Mouse (Mus musculus) kidney, embryonic 14.5 days (tissue): ENCODE results near the gene Kcnk10. TPM values are rescaled to one million over a fixed set of nuclear protein-coding genes. Genes with fewer than 3 reads are reported as not detected.

Source experiments
- ATAC-seq: fragments of 200-750 bp; cut with Nextera tagmentation; 2 replicates; pipeline ENCODE4 v1.8.0; 2017; ENCODE audit warnings: moderate number of reproducible peaks, mild to moderate bottlenecking, moderate TSS enrichment, moderate library complexity; ENCODE audit not compliant: low FRiP score, low TSS enrichment
- H3K27ac ChIP-seq: fragments of 300-500 bp; sonication (generic); 2 replicates; pipeline ENCODE4 v1.5.1; 2014; ENCODE audit warnings: low read depth, mild to moderate bottlenecking, low read length, moderate library complexity, mixed read lengths
- H3K27me3 ChIP-seq: fragments of 300-500 bp; sonication (generic); 2 replicates; pipeline ENCODE4 v1.6.1; 2014; ENCODE audit warnings: mild to moderate bottlenecking, low read length; ENCODE audit not compliant: control insufficient read depth, insufficient read depth
- H3K36me3 ChIP-seq: fragments of 300-500 bp; sonication (generic); 2 replicates; pipeline ENCODE4 v1.6.1; 2014; ENCODE audit warnings: low read length, mixed read lengths; ENCODE audit not compliant: control insufficient read depth, insufficient read depth
- H3K4me1 ChIP-seq: fragments of 300-500 bp; sonication (generic); 2 replicates; pipeline ENCODE4 v1.6.1; 2014; ENCODE audit warnings: low read length, mixed read lengths; ENCODE audit not compliant: control insufficient read depth, insufficient read depth
- H3K4me2 ChIP-seq: fragments of 300-500 bp; sonication (generic); replicated peaks from 2 replicates; pipeline ENCODE4 v1.6.1; 2014; ENCODE audit warnings: low read depth, mild to moderate bottlenecking, low read length
- H3K4me3 ChIP-seq: fragments of 300-500 bp; sonication (generic); 2 replicates; pipeline ENCODE4 v1.5.1; 2014; ENCODE audit warnings: mild to moderate bottlenecking, low read length
- H3K9ac ChIP-seq: fragments of 300-500 bp; sonication (generic); 2 replicates; pipeline ENCODE4 v1.6.1; 2014; ENCODE audit warnings: low read depth, mild to moderate bottlenecking, low read length, moderate library complexity
- H3K9me3 ChIP-seq: fragments of 300-500 bp; sonication (generic); 2 replicates; pipeline ENCODE4 v1.6.1; 2016; ENCODE audit warnings: low read length; ENCODE audit not compliant: control insufficient read depth
- whole genome bisulfite sequencing: fragments of 180-500 bp; shearing (Covaris S2); extraction: QIAGEN DNeasy Blood & Tissue Kit; methylation state at CpG from one replicate; pipeline ENCODE4 v1.1.7; 2014; 5-methylcytosine and 5-hydroxymethylcytosine counted together
- polyA plus RNA-seq: library from polyadenylated mRNA; unstranded; fragments of >200 nt; fragmentation: Nextera tagmentation; extraction: Ambion mirVana; gene quantifications from 2 replicates; pipeline ENCODE4 v1.2.1, GENCODE M21; 2014

The Kcnk10 gene
- polyA plus RNA-seq, 1 experiment from 2014 or later: 1.8 TPM

DNA sequence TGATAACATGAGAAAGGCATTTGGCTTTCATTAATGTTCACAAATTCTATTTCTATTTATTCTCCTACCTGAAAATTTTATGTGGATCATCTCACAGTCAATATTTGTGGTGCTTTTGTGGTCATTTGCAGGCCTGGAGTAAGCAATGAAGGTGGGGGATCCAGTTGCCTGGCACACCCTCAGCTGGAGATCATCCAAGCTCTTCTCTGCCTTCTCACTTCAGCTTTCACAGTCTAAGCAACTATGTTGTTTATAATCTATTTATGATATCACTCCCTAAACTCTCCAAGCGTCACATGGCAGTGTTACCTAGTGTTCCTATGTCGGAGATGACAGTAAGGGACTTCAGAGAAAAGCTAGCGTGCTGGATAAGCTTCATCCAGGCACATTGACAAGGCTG lies 18.1 kb downstream of the Kcnk10 start:
- WGBS: 90% methylated on average over 3 of the region's 3 CpGs
- Histone ChIP-seq H3K4me3 (no peak overlapping the region), H3K9me3 (no peaks in the 10 kb centered on the region), H3K36me3 (no peaks in the 10 kb centered on the region), H3K9ac (no peak overlapping the region), H3K4me1 (no peaks in the 10 kb centered on the region), H3K27me3 (no peaks in the 10 kb centered on the region), H3K27ac (no peak overlapping the region), H3K4me2 (no peak overlapping the region)
- ATAC-seq: no peak

- H3K4me1 ChIP-seq: no peaks in the 10 kb centered on the region
- no peaks in the 10 kb centered on the region for H3K9me3 ChIP-seq
- H3K9ac ChIP-seq: no peak overlapping the region
- no peak overlapping the region for H3K27ac ChIP-seq
- no peaks in the 10 kb centered on the region for H3K36me3 ChIP-seq
- H3K4me2 ChIP-seq: no peak overlapping the region
- ATAC-seq: no peak
- 86% methylated on average over 7 of the region's 7 CpGs for WGBS
- no peaks in the 10 kb centered on the region for H3K27me3 ChIP-seq
- H3K4me3 ChIP-seq: no peak overlapping the region
Measured at GRCm38 (mm10) chr12:98557013-98557677, 21.0 kb downstream of the Kcnk10 start.

- no peak overlapping the region for H3K4me2 ChIP-seq
- no peak overlapping the region for H3K27ac ChIP-seq
- H3K4me1 ChIP-seq: no peaks in the 10 kb centered on the region
- ATAC-seq: no peak
- no peaks in the 10 kb centered on the region for H3K9me3 ChIP-seq
- no peak overlapping the region for H3K4me3 ChIP-seq
- WGBS: 94% methylated on average over 6 of the region's 6 CpGs
- no peaks in the 10 kb centered on the region for H3K27me3 ChIP-seq
- no peaks in the 10 kb centered on the region for H3K36me3 ChIP-seq
- H3K9ac ChIP-seq: no peak overlapping the region
Measured at GRCm38 (mm10) chr12:98549981-98550380, 28.1 kb downstream of the Kcnk10 start.

GRCm38 (mm10) chr12:98548141-98548540 lies 30.0 kb downstream of the Kcnk10 start:
- H3K4me3 ChIP-seq: no peak overlapping the region
- no peaks in the 10 kb centered on the region for H3K9me3 ChIP-seq
- 80% methylated on average over 9 of the region's 9 CpGs for WGBS
- no peak overlapping the region for H3K4me2 ChIP-seq
- no peak for ATAC-seq
- no peaks in the 10 kb centered on the region for H3K4me1 ChIP-seq
- no peak overlapping the region for H3K9ac ChIP-seq
- H3K27ac ChIP-seq: no peak overlapping the region
- no peaks in the 10 kb centered on the region for H3K27me3 ChIP-seq
- H3K36me3 ChIP-seq: no peaks in the 10 kb centered on the region

GRCm38 (mm10) chr12:98545875-98546274 lies 32.2 kb downstream of the Kcnk10 start:
- no peaks in the 10 kb centered on the region for H3K36me3 ChIP-seq
- H3K4me2 ChIP-seq: no peak overlapping the region
- 83% methylated on average over 2 of the region's 2 CpGs for WGBS
- no peak overlapping the region for H3K27ac ChIP-seq
- H3K9me3 ChIP-seq: no peaks in the 10 kb centered on the region
- H3K4me3 ChIP-seq: no peak overlapping the region
- ATAC-seq: no peak
- H3K27me3 ChIP-seq: no peaks in the 10 kb centered on the region
- H3K4me1 ChIP-seq: no peaks in the 10 kb centered on the region
- no peak overlapping the region for H3K9ac ChIP-seq

- no peak overlapping the region for H3K9ac ChIP-seq
- H3K4me1 ChIP-seq: no peaks in the 10 kb centered on the region
- H3K4me2 ChIP-seq: no peak overlapping the region
- H3K27ac ChIP-seq: no peak overlapping the region
- WGBS: 85% methylated on average over 4 of the region's 4 CpGs
- H3K27me3 ChIP-seq: no peaks in the 10 kb centered on the region
- no peak for ATAC-seq
- H3K4me3 ChIP-seq: no peak overlapping the region
- H3K9me3 ChIP-seq: no peaks in the 10 kb centered on the region
- no peaks in the 10 kb centered on the region for H3K36me3 ChIP-seq
Measured at GRCm38 (mm10) chr12:98545251-98545560, 32.9 kb downstream of the Kcnk10 start.

DNA sequence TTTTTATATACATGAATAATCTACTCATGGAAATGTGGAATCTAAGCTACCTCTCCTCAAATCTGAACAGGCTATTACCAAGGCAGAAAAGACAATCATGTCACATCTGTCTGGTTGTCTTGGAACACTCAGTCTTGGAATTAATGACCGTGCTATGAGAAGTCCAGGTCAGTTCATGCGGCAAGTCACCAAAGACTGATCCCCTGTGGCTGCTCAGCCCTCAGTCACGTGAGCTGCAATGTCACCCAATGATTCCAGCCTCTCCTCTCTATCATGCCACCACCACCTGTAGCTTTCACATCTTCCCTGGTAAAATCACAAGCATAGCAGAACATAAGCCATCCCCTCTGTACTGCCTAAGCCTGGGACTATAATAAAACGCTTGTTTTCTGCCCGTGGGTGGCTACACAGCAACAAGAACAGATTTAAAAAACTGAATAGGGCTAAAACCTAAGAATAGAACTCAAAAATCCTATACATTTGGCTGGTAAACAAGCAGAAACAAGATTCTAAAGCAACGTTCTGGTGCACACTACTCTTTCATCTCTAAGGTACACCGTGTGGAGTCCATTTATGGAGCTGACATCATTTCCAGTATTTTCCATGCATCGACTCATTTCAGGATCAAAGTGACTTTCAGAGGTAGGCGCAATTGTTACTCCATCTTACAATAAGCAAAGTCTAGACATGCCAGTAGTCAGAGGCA lies 33.4 kb downstream of the Kcnk10 start:
- Histone ChIP-seq H3K9ac (no peak overlapping the region), H3K4me1 (no peaks in the 10 kb centered on the region), H3K36me3 (no peaks in the 10 kb centered on the region), H3K9me3 (no peaks in the 10 kb centered on the region), H3K27ac (no peak overlapping the region), H3K27me3 (no peaks in the 10 kb centered on the region), H3K4me3 (no peak overlapping the region), H3K4me2 (no peak overlapping the region)
- ATAC-seq: no peak
- WGBS: 89% methylated on average over 9 of the region's 9 CpGs

- WGBS: 70% methylated on average over 5 of the region's 5 CpGs
- Histone ChIP-seq H3K36me3 (no peaks in the 10 kb centered on the region), H3K9ac (no peak overlapping the region), H3K4me1 (no peaks in the 10 kb centered on the region), H3K4me3 (no peak overlapping the region), H3K27ac (no peak overlapping the region), H3K27me3 (no peaks in the 10 kb centered on the region), H3K4me2 (no peak overlapping the region), H3K9me3 (no peaks in the 10 kb centered on the region)
- no peak for ATAC-seq
Measured at GRCm38 (mm10) chr12:98536760-98537159, 41.4 kb downstream of the Kcnk10 start.

GRCm38 (mm10) chr12:98536036-98536435 lies 42.1 kb downstream of the Kcnk10 start:
- no peaks in the 10 kb centered on the region for H3K36me3 ChIP-seq
- H3K4me2 ChIP-seq: no peak overlapping the region
- no peaks in the 10 kb centered on the region for H3K9me3 ChIP-seq
- H3K4me3 ChIP-seq: no peak overlapping the region
- no peak overlapping the region for H3K9ac ChIP-seq
- 85% methylated on average over 6 of the region's 6 CpGs for WGBS
- ATAC-seq: no peak
- H3K27me3 ChIP-seq: no peaks in the 10 kb centered on the region
- no peak overlapping the region for H3K27ac ChIP-seq
- no peaks in the 10 kb centered on the region for H3K4me1 ChIP-seq
